Mouse (Mus musculus) heart, postnatal 10 days (tissue): ENCODE results near the gene Gm49776. TPM values are rescaled to one million over a fixed set of nuclear protein-coding genes. Genes with fewer than 3 reads are reported as not detected.
"Not testable (repeated sequence)": the region's sequence is repeated elsewhere in the genome, so short reads cannot be mapped to it uniquely, and the experiment has no call there.

ENCODE experiments used
- DNase-seq, 2 experiments: peaks; one replicate each; pipeline ENCODE4 v3.0.0; 2021
- intact Hi-C: fragments of 180-260 bp; cut with DNase I; formaldehyde crosslinking; loops from one replicate; pipeline ENCODE4 v1.15.1; 2025
- total RNA-seq, 2 experiments: library from RNA; stranded (reverse); gene quantifications; 2 replicates each; pipeline ENCODE4 v1.2.3; 2021

Gm49776 gene
- not detected for total RNA-seq

GRCm38 (mm10) chr16:18258221-18258620, at the start of gene Gm49776:
TSS of gene Gm49776 (minus strand) at chr16:18258321.
- intact Hi-C loops = no loop called here
- DNase-seq = no peak

GRCm38 (mm10) chr16:18289614-18290013, 31.5 kb upstream of the Gm49776 start:
- intact Hi-C loops, DNase-seq: not testable (repeated sequence)

GRCm38 (mm10) chr16:18289067-18289588, 31.0 kb upstream of the Gm49776 start, which contains the start of gene Dgcr8:
TSS of gene Dgcr8 (minus strand) at chr16:18289246.
- intact Hi-C loops = no loop called here
- peak; percentile 98 to 99 for DNase-seq

DNA sequence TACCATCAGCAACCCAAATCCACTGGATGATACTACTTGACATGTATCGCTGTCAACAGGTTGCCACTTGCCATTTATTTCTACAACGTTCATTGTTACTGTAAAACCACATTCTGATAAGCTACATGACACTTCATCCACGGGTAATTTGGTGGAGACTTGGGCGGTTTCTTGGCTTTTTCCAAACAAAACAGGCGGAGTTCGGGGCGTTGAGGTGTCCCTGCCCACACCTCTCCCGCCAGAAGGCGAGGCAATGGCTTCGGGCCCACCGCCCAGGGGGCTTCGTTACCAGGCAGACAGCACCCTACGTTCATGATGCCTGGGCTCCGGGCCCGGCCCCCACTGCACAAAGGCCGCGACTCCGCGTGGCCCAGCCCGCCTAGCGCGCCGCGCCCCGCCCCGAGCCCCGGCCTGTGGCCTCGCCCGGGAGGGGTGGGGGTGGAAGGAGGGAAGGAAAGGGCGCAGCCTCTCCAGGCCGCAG, 30.5 kb upstream of the Gm49776 start:
- intact Hi-C loops = no loop called here
- no peak for DNase-seq

- peak; percentile 18 to 31 for DNase-seq
- intact Hi-C loops = no loop called here
Measured at GRCm38 (mm10) chr16:18288166-18288565, 30.0 kb upstream of the Gm49776 start.

- DNase-seq = no peak
- intact Hi-C loops = no loop called here
Measured at GRCm38 (mm10) chr16:18275166-18275565, 17.0 kb upstream of the Gm49776 start.

GRCm38 (mm10) chr16:18268182-18268581, 10.1 kb upstream of the Gm49776 start:
- intact Hi-C loops = no loop called here
- DNase-seq = no peak

- intact Hi-C loops = no loop called here
- no peak for DNase-seq
Measured at GRCm38 (mm10) chr16:18265024-18265423, 6.9 kb upstream of the Gm49776 start.

DNA sequence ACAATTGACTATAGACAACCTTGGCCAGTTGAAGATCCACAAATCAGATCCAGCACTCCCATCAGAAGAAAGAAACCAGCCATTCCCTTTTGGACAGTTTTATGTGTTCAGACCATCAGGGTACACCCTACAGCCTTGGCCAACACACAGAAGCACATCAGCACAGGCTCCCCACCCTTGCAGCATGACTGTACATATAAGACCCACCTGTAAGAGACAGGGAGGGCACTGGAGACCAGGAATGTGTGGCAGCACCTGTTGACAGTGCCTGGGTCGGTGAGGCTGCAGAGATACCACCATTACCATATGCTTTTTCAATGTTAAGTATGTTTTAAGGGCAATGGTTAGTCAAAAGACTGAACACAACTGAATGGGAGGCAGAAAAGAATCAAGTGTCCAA, 4.3 kb downstream of the Gm49776 start:
- DNase-seq = no peak
- intact Hi-C loops = no loop called here

DNA sequence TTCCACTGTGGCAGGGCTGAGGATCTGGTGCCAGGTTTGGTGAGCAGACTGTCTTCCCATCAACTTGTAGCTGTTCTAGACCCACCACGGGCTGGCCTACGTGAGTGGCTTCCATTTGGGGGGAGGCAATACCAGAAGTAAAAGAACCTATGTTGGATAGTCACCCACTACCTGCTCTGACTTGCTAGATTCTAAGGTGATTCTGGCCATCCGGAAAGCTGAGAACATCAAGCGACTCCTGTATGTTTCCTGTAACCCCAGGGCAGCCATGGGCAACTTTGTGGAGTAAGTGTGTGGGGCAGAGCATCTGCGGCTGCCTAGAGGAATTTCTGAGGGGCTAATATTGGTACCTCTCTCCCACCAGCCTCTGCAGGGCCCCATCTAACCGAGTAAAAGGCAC, 5.4 kb downstream of the Gm49776 start:
- intact Hi-C loops = no loop called here
- no peak for DNase-seq

GRCm38 (mm10) chr16:18250828-18251790, 7.0 kb downstream of the Gm49776 start:
- intact Hi-C loops = loop anchor here (2.0 kb wide), 1 partner anchor 36 kb away; no protein-coding TSS in a partner anchor
- DNase-seq = no peak

DNA sequence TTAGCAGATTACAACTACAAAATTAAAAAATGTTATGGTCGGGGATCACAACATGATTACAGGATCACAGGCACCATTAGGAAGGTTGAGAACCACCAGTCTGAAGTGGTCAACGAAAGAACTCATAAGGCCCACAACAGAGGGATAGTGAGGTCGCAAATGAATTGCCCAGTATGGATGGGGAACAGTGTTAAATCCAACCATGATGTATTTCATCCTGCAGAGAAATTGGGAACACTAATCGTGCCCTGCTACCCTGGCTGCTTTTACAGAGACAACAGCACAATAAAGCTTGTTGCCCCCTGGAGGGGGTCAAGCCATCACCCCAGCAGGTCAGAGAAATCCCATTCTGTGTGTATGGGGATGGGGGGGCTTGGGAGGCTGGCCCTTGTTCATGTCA, 7.9 kb downstream of the Gm49776 start:
- no peak for DNase-seq
- intact Hi-C loops = loop anchor here (2.0 kb wide), 1 partner anchor 37 kb away; no protein-coding TSS in a partner anchor

DNA sequence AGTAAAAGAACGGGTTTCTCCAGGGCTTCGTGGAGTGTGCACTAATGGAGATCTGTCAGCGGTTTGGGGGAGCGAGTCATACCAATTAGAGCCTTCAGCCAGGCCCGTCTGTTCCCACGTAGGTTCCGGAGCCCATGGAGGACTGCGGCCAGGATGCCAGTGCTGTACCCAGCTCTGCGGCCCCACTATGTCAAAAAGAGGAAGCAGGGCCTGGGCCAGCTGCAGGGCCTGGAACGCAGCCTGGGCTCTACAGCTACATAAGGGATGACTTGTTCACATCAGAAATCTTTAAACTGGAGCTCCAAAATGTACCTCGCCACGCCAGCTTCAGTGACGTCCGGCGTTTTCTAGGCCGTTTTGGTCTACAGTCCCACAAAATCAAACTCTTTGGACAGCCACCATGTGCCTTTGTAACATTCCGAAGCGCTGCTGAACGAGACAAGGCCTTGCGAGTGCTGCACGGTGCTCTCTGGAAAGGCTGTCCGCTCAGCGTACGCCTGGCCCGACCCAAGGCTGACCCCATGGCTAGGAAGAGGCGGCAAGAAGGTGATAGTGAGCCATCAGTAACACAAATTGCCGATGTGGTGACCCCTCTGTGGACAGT, 8.7 kb downstream of the Gm49776 start:
- DNase-seq = peak; percentile 55 to 61
- intact Hi-C loops = no loop called here

DNA sequence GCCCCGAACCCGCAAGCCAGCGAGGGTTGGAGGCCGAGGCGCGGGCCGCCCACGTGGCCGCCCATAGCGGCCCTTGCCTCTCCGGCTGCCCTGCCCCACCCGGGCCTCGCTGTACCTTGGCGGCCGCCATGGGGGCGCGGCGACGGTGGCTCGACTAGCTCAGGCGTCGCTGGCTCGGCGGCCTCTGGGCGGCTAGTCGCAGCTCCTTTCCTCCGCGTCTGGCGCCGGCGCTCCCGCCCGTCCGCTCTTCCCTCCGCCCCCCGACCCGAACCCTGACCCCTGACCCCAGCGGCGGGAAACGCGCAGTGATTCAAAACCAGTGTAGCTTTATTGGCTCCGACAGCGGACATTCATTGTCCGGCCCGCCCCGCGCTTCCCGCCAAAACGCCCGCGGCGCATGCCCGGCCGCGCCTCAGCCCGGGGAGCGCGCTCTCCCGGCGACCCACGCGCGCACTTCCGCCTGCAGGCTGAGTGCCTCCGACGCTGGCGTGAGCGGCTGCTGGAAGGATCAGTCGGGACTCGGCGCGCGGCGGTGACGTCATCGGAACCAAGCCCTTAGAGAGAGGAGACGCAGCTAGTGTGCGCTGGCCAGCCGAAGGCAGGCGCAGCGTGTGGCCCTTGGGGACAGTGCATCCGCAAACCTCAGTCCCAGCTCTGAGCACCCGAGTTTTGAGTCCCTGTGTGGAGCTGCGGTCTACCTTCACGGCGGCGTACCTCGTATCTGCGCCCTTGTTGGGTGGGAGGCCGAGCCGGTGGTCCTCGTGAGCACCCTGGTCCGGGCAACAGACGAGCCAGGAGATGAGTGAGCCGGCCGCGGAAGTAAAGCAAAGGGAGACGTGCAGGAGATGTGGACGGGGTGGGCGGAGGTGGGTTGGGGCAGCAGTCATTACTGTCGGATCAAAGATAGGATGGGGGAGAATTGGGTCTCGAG, 9.4 kb downstream of the Gm49776 start, which contains the start of the genes Trmt2a and Ranbp1:
Gene Trmt2a, plus strand, starts transcription at position 247 of the 931 bp plus-strand sequence.
Gene Ranbp1, minus strand, starts transcription at position 300 of the 931 bp plus-strand sequence.
- peak; percentile 99 for DNase-seq
- intact Hi-C loops = no loop called here

- DNase-seq = no peak
- intact Hi-C loops = no loop called here
Measured at GRCm38 (mm10) chr16:18247521-18248399, 10.4 kb downstream of the Gm49776 start.

- intact Hi-C loops = no loop called here
- DNase-seq = no peak
Measured at GRCm38 (mm10) chr16:18241581-18241980, 16.5 kb downstream of the Gm49776 start.

GRCm38 (mm10) chr16:18236676-18237501, 21.2 kb downstream of the Gm49776 start:
- intact Hi-C loops = no loop called here
- DNase-seq = no peak

GRCm38 (mm10) chr16:18235389-18236065, 22.6 kb downstream of the Gm49776 start:
- intact Hi-C loops = no loop called here

More at GRCm38 (mm10) chr16:18235389-18236065, 22.6 kb downstream of the Gm49776 start:
- peak; percentile 81 to 85 for DNase-seq
